Mouse (Mus musculus): ENCODE measurements around the gene Orc5. TPM values are rescaled to one million over a fixed set of nuclear protein-coding genes. Genes with fewer than 3 reads are reported as not detected.
A peak's percentile ranks its signal among the peaks of the same experiment; 100 is the strongest.
"Not testable (repeated sequence)": the region's sequence is repeated elsewhere in the genome, so short reads cannot be mapped to it uniquely, and the experiment has no call there.

Gene Orc5
- polyA plus RNA-seq, 1 experiment from 2014 or later, result 40.5 TPM

DNA sequence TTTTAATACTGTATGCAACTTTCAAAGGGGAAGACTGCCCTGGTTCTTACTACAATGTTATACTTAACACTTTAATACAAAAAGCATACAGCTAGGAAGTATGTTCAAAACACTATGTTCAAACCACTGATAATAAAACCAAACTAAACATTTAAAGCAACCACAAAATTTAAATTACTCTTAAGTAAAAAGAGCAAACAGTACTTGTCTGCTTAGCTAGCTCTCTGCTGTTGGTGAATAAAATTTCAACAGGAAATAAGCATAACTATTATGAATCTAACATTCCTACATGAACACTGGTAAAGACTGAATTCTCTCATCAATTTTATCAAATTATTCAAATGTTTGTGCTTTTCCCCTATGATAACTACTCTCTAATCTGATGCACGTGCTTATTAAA is 13.5 kb downstream of the Orc5 start:
- Histone ChIP-seq H3K9me3 (ENCODE audit: low read depth, low read length) (no peaks in the 10 kb centered on the region), H3K27me3 (ENCODE audit: insufficient read depth, low read length) (no peaks in the 10 kb centered on the region), H3K27ac (ENCODE audit: low read depth) (no peak overlapping the region), H3K9ac (no peak overlapping the region), H3K4me2 (no peak overlapping the region), H3K4me3 (ENCODE audit: low read depth, low read length) (no peak overlapping the region), H3K4me1 (ENCODE audit: insufficient read depth) (no peaks in the 10 kb centered on the region), H3K36me3 (ENCODE audit: insufficient read depth) (peaks cover 45% of the 10 kb centered on the region)
- DNase-seq (no peak), ATAC-seq (ENCODE audit: insufficient read depth) (no peak)
- WGBS, result 87% methylated on average over 1 of the region's 1 CpGs
- no peak for TF ChIP-seq CTCF (IDR thresholded peaks at IDR 0.05; ENCODE audit: low read depth)

DNA sequence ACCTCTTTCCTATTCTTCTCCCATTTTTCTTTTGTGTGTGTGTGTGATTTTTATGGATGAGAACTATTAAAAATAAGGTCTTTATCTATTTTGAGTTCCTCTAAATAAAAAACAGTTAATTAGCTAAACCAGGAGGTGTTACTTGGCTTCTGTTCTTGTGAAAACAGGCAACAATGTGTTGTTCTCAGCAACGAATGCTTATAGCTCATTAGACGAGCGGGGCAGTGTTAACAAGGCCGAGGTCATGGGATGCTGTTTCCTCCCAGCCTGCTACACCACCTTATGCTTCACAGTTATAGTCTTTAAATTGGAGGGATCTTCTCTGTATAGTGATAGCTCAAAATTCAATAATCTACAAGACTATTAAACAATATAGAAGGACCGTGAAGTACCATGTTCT is 17.7 kb downstream of the Orc5 start:
- H3K36me3 ChIP-seq (ENCODE audit: insufficient read depth), result peaks cover 45% of the 10 kb centered on the region
- WGBS, result 91% methylated on average over 5 of the region's 5 CpGs
- no peak for TF ChIP-seq CTCF (IDR thresholded peaks at IDR 0.05; ENCODE audit: low read depth)

DNA sequence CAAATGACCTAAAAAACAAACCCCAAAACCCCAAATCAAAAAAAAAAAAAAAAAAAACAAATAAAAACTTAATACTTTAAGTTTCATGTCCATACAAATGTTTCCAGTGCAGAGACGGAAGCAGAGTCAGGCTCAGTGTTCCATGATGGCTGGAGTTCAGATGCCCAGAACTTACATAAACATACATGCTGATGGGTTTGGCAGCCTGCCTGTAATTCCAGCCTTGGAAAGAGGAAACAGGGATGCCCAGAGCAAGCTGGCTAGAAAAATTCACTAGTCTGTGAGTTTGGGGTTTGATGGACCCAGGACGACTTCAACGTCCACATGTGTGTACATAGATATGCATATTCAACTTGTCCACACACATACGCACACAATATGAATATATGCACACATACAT is 27.6 kb downstream of the Orc5 start:
- Histone ChIP-seq H3K4me1 (ENCODE audit: insufficient read depth) (no peaks in the 10 kb centered on the region), H3K4me2 (no peak overlapping the region), H3K27ac (ENCODE audit: low read depth) (no peak overlapping the region), H3K4me3 (ENCODE audit: low read depth, low read length) (no peak overlapping the region), H3K9ac (no peak overlapping the region), H3K27me3 (ENCODE audit: insufficient read depth, low read length) (no peaks in the 10 kb centered on the region), H3K9me3 (ENCODE audit: low read depth, low read length) (no peaks in the 10 kb centered on the region), H3K36me3 (ENCODE audit: insufficient read depth) (peaks cover 54% of the 10 kb centered on the region)
- DNase-seq (peak; percentile 74), ATAC-seq (ENCODE audit: insufficient read depth) (no peak)
- 77% methylated on average over 4 of the region's 4 CpGs for WGBS
- TF ChIP-seq CTCF (IDR thresholded peaks at IDR 0.05; ENCODE audit: low read depth), result no peak

More for the DNA sequence above, 17.7 kb downstream of the Orc5 start:
- H3K4me3 ChIP-seq (ENCODE audit: low read depth, low read length), result no peak overlapping the region
- no peak overlapping the region for H3K9ac ChIP-seq
- no peaks in the 10 kb centered on the region for H3K4me1 ChIP-seq (ENCODE audit: insufficient read depth)
- no peak overlapping the region for H3K27ac ChIP-seq (ENCODE audit: low read depth)
- no peak for DNase-seq
- no peaks in the 10 kb centered on the region for H3K9me3 ChIP-seq (ENCODE audit: low read depth, low read length)
- H3K27me3 ChIP-seq (ENCODE audit: insufficient read depth, low read length), result no peaks in the 10 kb centered on the region
- H3K4me2 ChIP-seq, result no peak overlapping the region
- no peak for ATAC-seq (ENCODE audit: insufficient read depth)

DNA sequence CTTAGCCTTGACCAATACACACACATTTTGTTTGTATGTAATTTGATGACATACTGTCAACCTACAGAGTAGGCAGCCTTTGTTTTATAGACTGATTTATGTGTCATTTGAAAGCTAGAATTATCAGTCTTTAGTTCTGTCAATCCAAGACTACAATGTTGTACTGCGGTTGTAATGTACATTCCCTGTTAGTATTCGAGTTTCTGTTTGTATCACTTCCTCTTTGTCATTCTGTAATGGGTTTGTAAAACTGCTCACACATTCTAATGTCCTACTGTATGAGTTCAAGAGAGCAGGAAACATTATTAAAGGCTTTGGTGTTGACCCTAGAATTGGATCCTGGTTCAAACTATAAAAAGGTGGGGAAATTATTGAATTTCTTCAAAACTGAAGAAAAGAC is 30.5 kb downstream of the Orc5 start:
- ATAC-seq (ENCODE audit: insufficient read depth) (no peak), DNase-seq (no peak)
- Histone ChIP-seq H3K9me3 (ENCODE audit: low read depth, low read length) (no peaks in the 10 kb centered on the region), H3K4me1 (ENCODE audit: insufficient read depth) (no peaks in the 10 kb centered on the region), H3K9ac (no peak overlapping the region), H3K4me3 (ENCODE audit: low read depth, low read length) (no peak overlapping the region), H3K4me2 (no peak overlapping the region), H3K27me3 (ENCODE audit: insufficient read depth, low read length) (no peaks in the 10 kb centered on the region), H3K36me3 (ENCODE audit: insufficient read depth) (peaks cover 52% of the 10 kb centered on the region), H3K27ac (ENCODE audit: low read depth) (no peak overlapping the region)
- WGBS, result 87% methylated on average over 2 of the region's 2 CpGs
- TF ChIP-seq CTCF (IDR thresholded peaks at IDR 0.05; ENCODE audit: low read depth), result no peak

DNA sequence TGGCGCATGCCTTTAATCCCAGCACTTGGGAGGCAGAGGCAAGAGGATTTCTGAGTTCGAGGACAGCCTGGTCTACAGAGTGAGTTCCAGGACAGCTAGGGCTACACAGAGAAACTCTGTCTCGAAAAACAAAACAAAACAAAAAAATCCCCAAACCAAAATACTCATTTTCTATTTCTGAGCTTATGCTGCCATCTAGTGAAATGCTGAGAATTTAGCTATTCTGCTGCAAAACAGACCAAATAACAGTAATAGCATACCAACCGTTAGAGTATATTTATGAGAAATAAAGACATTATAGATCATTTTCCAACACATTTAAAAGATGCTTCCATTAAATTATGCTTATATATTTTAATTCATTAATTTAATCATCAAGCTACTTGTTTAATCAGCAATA is 34.5 kb downstream of the Orc5 start:
- H3K36me3 ChIP-seq (ENCODE audit: insufficient read depth), result peaks cover 37% of the 10 kb centered on the region
- H3K4me2 ChIP-seq; H3K9me3 ChIP-seq (ENCODE audit: low read depth, low read length); H3K4me3 ChIP-seq (ENCODE audit: low read depth, low read length); H3K27me3 ChIP-seq (ENCODE audit: insufficient read depth, low read length); H3K9ac ChIP-seq; H3K27ac ChIP-seq (ENCODE audit: low read depth); ATAC-seq (ENCODE audit: insufficient read depth); H3K4me1 ChIP-seq (ENCODE audit: insufficient read depth): not testable (repeated sequence)
- WGBS, result 80% methylated on average over 4 of the region's 4 CpGs
- DNase-seq, result peak; percentile 33

DNA sequence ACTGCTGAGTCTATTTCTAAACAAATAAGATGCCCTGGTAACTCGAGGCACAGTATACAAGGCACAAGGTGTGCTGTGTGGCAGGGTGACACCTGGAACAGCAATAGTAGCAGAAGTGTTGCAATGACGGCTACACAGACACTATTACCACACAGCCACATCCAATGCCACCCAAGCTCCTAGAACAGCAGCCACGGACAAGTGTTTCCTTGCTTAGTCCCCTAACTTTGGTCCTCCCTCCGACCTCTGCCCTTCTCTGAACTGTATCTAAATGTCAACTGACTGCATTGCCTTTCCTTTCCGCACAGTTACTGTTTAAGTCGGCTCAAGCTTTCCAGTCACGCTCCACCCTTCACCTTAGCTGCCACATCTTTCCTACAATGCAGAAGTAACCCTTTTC is 36.0 kb downstream of the Orc5 start:
- DNase-seq; H3K4me1 ChIP-seq (ENCODE audit: insufficient read depth); H3K4me2 ChIP-seq; H3K4me3 ChIP-seq (ENCODE audit: low read depth, low read length); H3K27me3 ChIP-seq (ENCODE audit: insufficient read depth, low read length); H3K9me3 ChIP-seq (ENCODE audit: low read depth, low read length); H3K27ac ChIP-seq (ENCODE audit: low read depth); ATAC-seq (ENCODE audit: insufficient read depth); H3K9ac ChIP-seq: not testable (repeated sequence)
- WGBS, result no CpG with 5 or more reads among the region's 7 CpGs
- H3K36me3 ChIP-seq (ENCODE audit: insufficient read depth), result peaks cover 24% of the 10 kb centered on the region

DNA sequence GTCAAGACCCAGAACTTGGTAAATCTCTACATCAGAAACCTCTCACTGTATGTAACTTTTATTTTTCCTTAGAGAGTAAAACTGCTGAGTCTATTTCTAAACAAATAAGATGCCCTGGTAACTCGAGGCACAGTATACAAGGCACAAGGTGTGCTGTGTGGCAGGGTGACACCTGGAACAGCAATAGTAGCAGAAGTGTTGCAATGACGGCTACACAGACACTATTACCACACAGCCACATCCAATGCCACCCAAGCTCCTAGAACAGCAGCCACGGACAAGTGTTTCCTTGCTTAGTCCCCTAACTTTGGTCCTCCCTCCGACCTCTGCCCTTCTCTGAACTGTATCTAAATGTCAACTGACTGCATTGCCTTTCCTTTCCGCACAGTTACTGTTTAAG is 37.6 kb downstream of the Orc5 start:
- ATAC-seq (ENCODE audit: insufficient read depth); H3K9me3 ChIP-seq (ENCODE audit: low read depth, low read length); H3K4me3 ChIP-seq (ENCODE audit: low read depth, low read length); H3K9ac ChIP-seq; H3K27ac ChIP-seq (ENCODE audit: low read depth); H3K4me1 ChIP-seq (ENCODE audit: insufficient read depth); H3K27me3 ChIP-seq (ENCODE audit: insufficient read depth, low read length); DNase-seq; H3K4me2 ChIP-seq: not testable (repeated sequence)
- H3K36me3 ChIP-seq (ENCODE audit: insufficient read depth), result peaks cover 14% of the 10 kb centered on the region
- WGBS, result no CpG with 5 or more reads among the region's 5 CpGs

DNA sequence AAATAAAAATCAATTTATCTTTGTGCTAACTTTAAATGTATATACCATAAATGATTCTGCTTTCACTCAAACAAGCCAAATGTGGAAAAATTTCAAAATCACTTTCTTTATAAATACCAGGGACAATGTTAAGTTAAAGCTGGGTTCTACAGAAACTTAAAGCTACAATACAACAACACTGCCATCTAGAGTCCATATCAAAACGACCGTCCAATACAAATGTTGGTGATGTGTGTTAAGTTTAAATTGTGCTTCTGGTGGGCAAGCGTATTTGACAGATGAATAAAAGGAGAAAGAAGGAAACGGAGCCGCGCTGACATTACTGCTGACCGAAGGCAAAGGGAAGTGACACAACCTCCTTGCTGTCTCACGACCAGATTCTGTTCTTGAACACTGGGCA is 38.4 kb downstream of the Orc5 start:
- ATAC-seq (ENCODE audit: insufficient read depth) (no peak), DNase-seq (peak; percentile 71)
- no peaks in the 10 kb centered on the region for H3K9me3 ChIP-seq (ENCODE audit: low read depth, low read length)
- no peaks in the 10 kb centered on the region for H3K27me3 ChIP-seq (ENCODE audit: insufficient read depth, low read length)
- H3K9ac ChIP-seq, result no peak overlapping the region
- H3K27ac ChIP-seq (ENCODE audit: low read depth), result no peak overlapping the region
- no peak overlapping the region for H3K4me2 ChIP-seq
- no peaks in the 10 kb centered on the region for H3K4me1 ChIP-seq (ENCODE audit: insufficient read depth)
- H3K4me3 ChIP-seq (ENCODE audit: low read depth, low read length), result no peak overlapping the region
- 52% methylated on average over 8 of the region's 8 CpGs for WGBS
- peaks cover 9% of the 10 kb centered on the region for H3K36me3 ChIP-seq (ENCODE audit: insufficient read depth)
- TF ChIP-seq CTCF (IDR thresholded peaks at IDR 0.05; ENCODE audit: low read depth), result peak; percentile 57
